Mouse (Mus musculus): ENCODE data around the gene Foxq1. TPM values are rescaled to one million over a fixed set of nuclear protein-coding genes. Genes with fewer than 3 reads are reported as not detected.

Foxq1 gene
- 0.92 and 1.4 TPM in 2 replicates for polyA plus RNA-seq (2021; fragmentation: Nextera tagmentation)
- long read RNA-seq, experiment 1, full-length matches to known transcripts = 10 of 10 reads
- long read RNA-seq, experiment 1, partial matches to known transcripts = 0 of 10 reads
- long read RNA-seq, experiment 1, other reads (novel, unspliced or antisense) = 0 of 10 reads
- long read RNA-seq, experiment 2, full-length matches to known transcripts = 35 of 35 reads
- long read RNA-seq, experiment 2, partial matches to known transcripts = 0 of 35 reads
- long read RNA-seq, experiment 2, other reads (novel, unspliced or antisense) = 0 of 35 reads

GRCm38 (mm10) chr13:31555834-31556233 lies at the start of gene Foxq1:
Foxq1 (plus strand) TSS chr13:31556134.

DNA sequence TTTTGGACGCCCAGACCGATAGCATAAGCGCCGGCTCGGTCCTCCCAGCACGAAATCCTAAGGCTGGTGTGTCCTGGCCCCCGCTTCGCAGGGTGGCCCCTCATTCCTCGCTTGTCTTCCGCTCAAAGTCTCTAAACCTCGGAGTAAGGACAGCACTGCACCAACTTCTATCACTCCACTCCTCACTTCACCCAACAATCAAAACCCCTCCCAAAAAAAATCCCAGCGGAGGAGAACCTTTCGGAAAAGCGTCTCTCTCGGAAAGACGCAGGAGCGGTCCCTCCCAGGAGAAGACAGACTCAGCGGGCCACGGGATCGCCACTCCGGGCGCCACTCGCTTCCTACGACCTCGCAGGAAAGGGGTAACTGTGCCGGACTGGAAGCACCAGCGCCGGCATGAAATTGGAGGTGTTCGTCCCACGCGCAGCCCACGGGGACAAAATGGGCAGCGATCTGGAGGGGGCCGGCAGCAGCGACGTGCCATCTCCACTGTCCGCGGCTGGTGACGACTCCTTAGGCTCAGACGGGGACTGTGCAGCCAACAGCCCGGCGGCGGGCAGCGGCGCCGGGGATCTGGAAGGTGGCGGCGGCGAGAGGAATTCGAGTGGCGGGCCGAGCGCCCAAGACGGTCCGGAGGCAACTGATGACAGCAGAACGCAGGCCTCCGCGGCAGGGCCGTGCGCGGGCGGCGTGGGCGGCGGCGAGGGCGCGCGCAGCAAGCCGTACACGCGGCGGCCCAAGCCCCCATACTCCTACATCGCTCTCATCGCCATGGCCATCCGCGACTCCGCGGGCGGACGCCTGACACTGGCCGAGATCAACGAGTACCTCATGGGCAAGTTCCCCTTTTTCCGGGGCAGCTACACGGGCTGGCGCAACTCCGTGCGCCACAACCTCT lies 2.8 kb downstream of the Foxq1 start, which contains the start of gene A530084C06Rik:
A530084C06Rik (minus strand) TSS at position 813 of the 898 bp plus-strand sequence.

Other genes with a start within 250 kb of the Foxq1 start
- not detected in 2 replicates for gene A530084C06Rik, start 3.2 kb downstream of the Foxq1 start, polyA plus RNA-seq (2021; fragmentation: Nextera tagmentation)
- gene Foxf2, start 69.7 kb downstream of the Foxq1 start, polyA plus RNA-seq (2021; fragmentation: Nextera tagmentation) = 0.93 and 0.94 TPM in 2 replicates